Mouse (Mus musculus) limb, embryonic 11.5 days (tissue): ENCODE data around the gene Gm9745. TPM values are rescaled to one million over a fixed set of nuclear protein-coding genes. Genes with fewer than 3 reads are reported as not detected.
"Not testable (repeated sequence)": the region's sequence is repeated elsewhere in the genome, so short reads cannot be mapped to it uniquely, and the experiment has no call there.

ENCODE experiments used
- ATAC-seq: fragments of 200-750 bp; cut with Nextera tagmentation; 2 replicates; pipeline ENCODE4 v1.8.0; 2017; ENCODE audit warnings: low read depth; ENCODE audit not compliant: insufficient number of reproducible peaks, low FRiP score, low TSS enrichment
- DNase-seq: peaks from one replicate; pipeline ENCODE4 v3.0.0-alpha.2; 2015; ENCODE audit warnings: low spot score
- H3K27ac ChIP-seq: fragments of 300-500 bp; sonication (generic); replicated peaks from 2 replicates; pipeline ENCODE4 v1.5.1; 2014; ENCODE audit warnings: low read depth, mild to moderate bottlenecking, low read length
- H3K27me3 ChIP-seq: fragments of 300-500 bp; sonication (generic); 2 replicates; pipeline ENCODE4 v1.6.1; 2014; ENCODE audit warnings: mild to moderate bottlenecking, low read length, mixed read lengths; ENCODE audit not compliant: control insufficient read depth, insufficient read depth
- H3K36me3 ChIP-seq: fragments of 300-500 bp; sonication (generic); 2 replicates; pipeline ENCODE4 v1.6.1; 2014; ENCODE audit warnings: mild to moderate bottlenecking, low read length, moderate library complexity, mixed read lengths; ENCODE audit not compliant: control insufficient read depth, insufficient read depth
- H3K4me1 ChIP-seq: fragments of 300-500 bp; sonication (generic); 2 replicates; pipeline ENCODE4 v1.6.1; 2014; ENCODE audit warnings: low read length, mixed read lengths; ENCODE audit not compliant: control insufficient read depth, insufficient read depth
- H3K4me2 ChIP-seq: fragments of 300-500 bp; sonication (generic); 2 replicates; pipeline ENCODE4 v1.6.1; 2014; ENCODE audit warnings: low read depth, mild to moderate bottlenecking, moderate library complexity; ENCODE audit not compliant: severe bottlenecking
- H3K4me3 ChIP-seq: fragments of 300-500 bp; sonication (generic); 2 replicates; pipeline ENCODE4 v1.5.1; 2014; ENCODE audit warnings: low read depth, low read length
- H3K9ac ChIP-seq: fragments of 300-500 bp; sonication (generic); 2 replicates; pipeline ENCODE4 v1.6.1; 2014; ENCODE audit warnings: mild to moderate bottlenecking, low read length
- H3K9me3 ChIP-seq: fragments of 300-500 bp; sonication (generic); 2 replicates; pipeline ENCODE4 v1.6.1; 2016; ENCODE audit warnings: low read length; ENCODE audit not compliant: control insufficient read depth
- WGBS: fragments of 180-500 bp; shearing (Covaris S2); extraction: QIAGEN DNeasy Blood & Tissue Kit; methylation state at CpG from one replicate; pipeline ENCODE4 v1.1.7; 2014; 5-methylcytosine and 5-hydroxymethylcytosine counted together
- microRNA-seq: library from miRNA; unstranded; fragments of <30 nt; microRNA quantifications from one replicate; pipeline ENCODE4, GENCODE M21; 2016
- polyA plus RNA-seq: library from polyadenylated mRNA; unstranded; fragments of >200 nt; fragmentation: Nextera tagmentation; extraction: Ambion mirVana; gene quantifications from 2 replicates; pipeline ENCODE4 v1.2.1, GENCODE M21; 2014

Gene Gm9745
- polyA plus RNA-seq, 1 experiment from 2014 or later = not detected

DNA sequence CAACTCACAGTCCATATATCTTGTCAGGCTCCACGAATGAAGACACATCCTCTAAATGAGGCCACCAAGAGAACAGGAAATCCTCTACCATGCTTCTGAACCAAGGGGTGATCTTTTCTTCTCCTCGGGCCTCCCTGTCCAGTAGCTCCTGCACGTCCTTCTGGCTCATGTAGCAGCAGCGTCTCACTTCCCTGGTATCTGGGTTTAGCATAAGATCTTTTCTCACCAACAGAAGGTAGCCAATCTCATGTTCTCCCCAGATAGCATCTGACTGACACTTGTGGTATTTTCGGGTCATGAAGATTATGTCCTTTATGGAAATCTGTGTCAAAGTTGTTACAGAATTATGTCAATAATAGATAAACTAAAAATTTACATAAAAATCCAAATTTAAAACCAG lies 6.3 kb downstream of the Gm9745 start:
- H3K9me3 ChIP-seq, H3K36me3 ChIP-seq, ATAC-seq, H3K9ac ChIP-seq, H3K27ac ChIP-seq, H3K4me1 ChIP-seq, DNase-seq, H3K4me3 ChIP-seq, H3K27me3 ChIP-seq, H3K4me2 ChIP-seq: not testable (repeated sequence)
- no CpG with 5 or more reads among the region's 5 CpGs for WGBS

DNA sequence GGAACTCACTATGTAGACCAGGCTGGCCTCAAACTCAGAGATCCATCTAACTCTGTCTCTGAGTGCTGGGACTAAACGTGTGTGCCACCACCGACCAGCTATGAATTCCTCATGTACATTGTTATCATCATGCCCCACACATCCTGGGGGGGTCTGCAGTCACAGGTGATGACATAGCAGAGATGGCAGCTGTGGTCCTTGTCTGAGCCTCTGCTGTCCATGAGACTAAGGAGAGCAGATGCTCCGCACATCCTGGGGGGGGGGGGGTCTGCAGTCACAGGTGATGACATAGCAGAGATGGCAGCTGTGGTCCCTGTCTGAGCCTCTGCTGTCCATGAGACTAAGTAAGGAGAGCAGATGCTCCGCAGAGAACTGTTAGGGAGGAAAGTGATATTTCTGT lies 6.9 kb downstream of the Gm9745 start:
- H3K36me3 ChIP-seq, H3K9ac ChIP-seq, H3K4me3 ChIP-seq, H3K27me3 ChIP-seq, H3K4me1 ChIP-seq, H3K4me2 ChIP-seq, DNase-seq, H3K27ac ChIP-seq, H3K9me3 ChIP-seq, ATAC-seq: not testable (repeated sequence)
- WGBS = 91% methylated on average over 4 of the region's 4 CpGs

DNA sequence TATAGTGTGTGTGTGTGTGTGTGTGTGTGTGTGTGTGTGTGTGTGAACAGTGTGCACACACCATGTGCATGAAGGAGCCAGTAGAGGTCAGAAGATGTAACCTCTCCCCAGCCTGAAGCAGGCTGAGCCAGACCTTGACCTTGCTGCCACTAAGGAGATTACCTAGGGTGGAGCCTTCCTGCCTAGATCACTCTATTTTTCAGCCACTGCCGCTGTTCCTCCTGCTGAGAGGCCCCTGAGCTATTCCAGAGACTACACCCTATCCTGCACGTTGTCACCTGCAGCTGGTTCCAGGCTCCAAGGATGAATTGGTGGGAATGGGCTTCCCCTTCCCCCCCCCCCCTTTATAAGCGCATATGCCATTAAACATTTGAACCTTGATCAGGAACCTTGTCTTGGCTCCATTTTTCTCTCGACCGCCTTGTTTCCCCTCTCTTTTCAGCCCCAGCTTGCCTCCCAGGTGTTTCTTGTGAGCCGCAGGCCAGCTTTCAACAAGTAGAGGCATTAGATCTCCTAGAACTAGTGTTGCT lies 10.4 kb downstream of the Gm9745 start:
- H3K27me3 ChIP-seq, H3K36me3 ChIP-seq, H3K4me2 ChIP-seq, ATAC-seq, DNase-seq, H3K27ac ChIP-seq, H3K9ac ChIP-seq, H3K4me1 ChIP-seq, H3K4me3 ChIP-seq, H3K9me3 ChIP-seq: not testable (repeated sequence)
- 81% methylated on average over 6 of the region's 6 CpGs for WGBS

DNA sequence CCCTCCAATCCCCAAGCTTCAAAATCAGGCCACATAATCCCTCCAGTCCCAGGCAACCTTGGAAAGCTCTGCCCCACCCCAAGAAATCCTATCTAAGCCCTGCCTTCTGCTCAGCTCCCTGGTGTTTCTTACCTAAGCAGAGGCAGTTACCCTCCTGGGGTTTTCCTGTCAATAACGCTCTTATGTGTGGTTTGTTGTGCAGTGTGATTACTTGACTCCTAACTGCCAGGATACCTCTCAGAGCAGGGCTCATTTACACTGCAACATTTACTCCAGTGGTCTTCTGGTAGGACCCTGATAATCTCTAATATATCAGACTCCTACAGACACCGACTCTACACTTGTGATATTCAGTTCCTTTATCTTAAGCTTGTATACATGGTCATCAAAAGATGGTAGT lies 14.5 kb downstream of the Gm9745 start:
- no peak overlapping the region for H3K9ac ChIP-seq
- no peak overlapping the region for H3K4me2 ChIP-seq
- no peaks in the 10 kb centered on the region for H3K27me3 ChIP-seq
- WGBS = 71% methylated on average over 2 of the region's 2 CpGs
- no peak overlapping the region for H3K27ac ChIP-seq
- no peak overlapping the region for H3K4me3 ChIP-seq
- H3K4me1 ChIP-seq = no peaks in the 10 kb centered on the region
- DNase-seq (no peak), ATAC-seq (no peak)
- no peaks in the 10 kb centered on the region for H3K9me3 ChIP-seq
- H3K36me3 ChIP-seq = no peaks in the 10 kb centered on the region

DNA sequence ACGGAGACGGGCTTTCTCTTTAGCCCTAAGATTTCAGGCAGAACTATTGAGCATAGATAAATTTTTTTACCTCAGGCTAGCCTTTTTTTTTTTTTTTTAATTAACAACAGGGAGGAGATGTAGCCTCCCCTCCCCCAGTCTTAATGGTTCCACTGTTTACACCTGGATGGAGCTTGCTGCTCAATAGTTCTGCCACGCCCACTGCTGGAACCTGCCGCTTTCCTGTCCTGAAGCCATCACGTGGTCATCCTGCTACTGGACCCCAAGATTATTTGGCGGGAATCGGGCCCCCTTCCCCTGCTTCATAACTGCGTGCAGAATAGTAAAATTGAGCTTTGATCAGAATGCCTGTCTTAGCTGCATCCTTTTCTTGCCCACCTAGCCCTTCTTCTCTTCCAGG lies 34.1 kb downstream of the Gm9745 start:
- H3K4me3 ChIP-seq, H3K9me3 ChIP-seq, H3K27ac ChIP-seq, H3K9ac ChIP-seq, H3K4me2 ChIP-seq, H3K4me1 ChIP-seq, DNase-seq, H3K36me3 ChIP-seq, ATAC-seq, H3K27me3 ChIP-seq: not testable (repeated sequence)
- WGBS = 92% methylated on average over 8 of the region's 8 CpGs

DNA sequence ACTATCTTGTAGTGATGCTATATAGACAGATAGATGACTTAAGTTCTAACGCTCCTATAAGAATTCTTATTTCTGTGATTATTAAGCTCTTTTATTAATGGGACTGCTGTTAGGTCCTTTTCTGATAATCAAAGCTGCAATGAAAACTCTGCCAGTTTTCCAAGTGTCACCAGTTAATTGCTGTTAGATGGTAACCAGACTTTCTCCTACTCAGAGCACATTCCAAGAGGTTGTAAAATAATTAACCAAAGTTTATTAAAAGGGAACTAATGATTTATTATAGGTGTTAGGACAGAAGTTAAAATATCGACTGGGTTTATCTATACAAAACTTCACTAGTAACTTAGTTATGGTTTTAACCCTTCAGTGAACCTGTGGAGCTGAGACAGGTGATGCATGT lies 42.0 kb downstream of the Gm9745 start:
- DNase-seq, H3K4me2 ChIP-seq, ATAC-seq, H3K27me3 ChIP-seq, H3K27ac ChIP-seq, H3K4me1 ChIP-seq, H3K9me3 ChIP-seq, H3K4me3 ChIP-seq, H3K9ac ChIP-seq, H3K36me3 ChIP-seq: not testable (repeated sequence)
- WGBS = 83% methylated on average over 2 of the region's 2 CpGs

Small RNA genes lying within 50 kb of the gene (microRNA-seq; reads per million reads assigned to microRNA genes)
- not detected for gene Gm22750

Other genes starting within 250 kb of the Gm9745 start
- 27.8 and 28.7 TPM in 2 replicates for gene Wdr37, start 76.3 kb downstream of the Gm9745 start, polyA plus RNA-seq
- 97.5 and 105 TPM in 2 replicates for gene Idi1, start 62.7 kb downstream of the Gm9745 start, polyA plus RNA-seq
- 0.16 TPM in 1 of 2 replicates, not detected in the other for gene Idi2, start 4.6 kb upstream of the Gm9745 start, polyA plus RNA-seq
- 104 and 110 TPM in 2 replicates for gene Gtpbp4, start 47.9 kb upstream of the Gm9745 start, polyA plus RNA-seq
- 34.7 and 38.9 TPM in 2 replicates for gene Larp4b, start 145.7 kb upstream of the Gm9745 start, polyA plus RNA-seq